Mouse (Mus musculus) ovary, postnatal 14 days (tissue): ENCODE data around the gene Ubiad1.
A peak's percentile ranks its signal among the peaks of the same experiment; 100 is the strongest.

Source experiments
- DNase-seq: peaks from one replicate; pipeline ENCODE4 v3.0.0; 2022; ENCODE audit warnings: low spot score

Gene Ubiad1

GRCm38 (mm10) chr4:148453707-148454106, 9.1 kb upstream of the Ubiad1 start:
- DNase-seq, result no peak

GRCm38 (mm10) chr4:148448853-148449245, 4.3 kb upstream of the Ubiad1 start:
- DNase-seq, result no peak

GRCm38 (mm10) chr4:148448179-148448852, 3.7 kb upstream of the Ubiad1 start, which contains the start of gene Mtor:
Gene Mtor (plus strand): TSS chr4:148448611.
- DNase-seq, result peak; percentile 76

DNA sequence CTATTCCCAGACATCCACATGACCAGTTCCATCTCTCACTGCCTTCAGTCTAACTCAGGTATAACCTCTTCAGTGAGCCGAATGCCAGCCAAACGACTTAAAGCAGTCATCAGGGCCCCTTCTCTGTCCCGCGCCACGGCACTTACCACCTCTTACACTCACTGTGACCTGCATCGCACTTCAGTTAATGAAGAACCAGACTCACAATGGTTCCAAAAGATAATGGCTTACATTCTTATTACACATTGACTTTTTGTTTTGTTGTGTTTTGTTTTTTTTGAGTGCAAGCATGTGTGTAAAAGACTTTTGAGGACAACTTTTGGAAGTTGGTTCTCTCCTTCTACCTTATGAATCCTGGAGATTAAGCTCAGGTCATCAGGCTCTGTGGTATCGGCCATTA, 2.0 kb downstream of the Ubiad1 start:
- DNase-seq, result no peak

DNA sequence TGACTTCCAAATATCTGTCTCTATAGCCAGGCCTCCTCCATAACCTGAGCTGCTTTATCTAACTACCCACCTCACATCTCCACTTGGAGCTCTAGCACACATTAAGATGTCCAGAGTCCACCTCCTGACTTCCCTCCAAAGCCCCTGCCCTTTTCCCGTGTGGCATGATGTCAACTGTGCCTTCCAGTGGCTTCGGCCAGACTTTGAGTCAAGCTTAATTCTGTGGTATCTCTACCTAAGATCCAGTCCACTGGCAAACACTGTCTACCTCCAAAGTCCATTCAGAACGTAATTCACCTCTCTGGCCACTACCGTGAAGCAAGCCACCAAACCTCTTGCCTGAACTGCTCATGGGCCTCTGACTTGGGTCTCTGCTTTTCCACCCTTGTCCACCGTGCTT, 2.6 kb downstream of the Ubiad1 start:
- DNase-seq, result no peak

GRCm38 (mm10) chr4:148435657-148436330, 8.8 kb downstream of the Ubiad1 start:
- no peak for DNase-seq

DNA sequence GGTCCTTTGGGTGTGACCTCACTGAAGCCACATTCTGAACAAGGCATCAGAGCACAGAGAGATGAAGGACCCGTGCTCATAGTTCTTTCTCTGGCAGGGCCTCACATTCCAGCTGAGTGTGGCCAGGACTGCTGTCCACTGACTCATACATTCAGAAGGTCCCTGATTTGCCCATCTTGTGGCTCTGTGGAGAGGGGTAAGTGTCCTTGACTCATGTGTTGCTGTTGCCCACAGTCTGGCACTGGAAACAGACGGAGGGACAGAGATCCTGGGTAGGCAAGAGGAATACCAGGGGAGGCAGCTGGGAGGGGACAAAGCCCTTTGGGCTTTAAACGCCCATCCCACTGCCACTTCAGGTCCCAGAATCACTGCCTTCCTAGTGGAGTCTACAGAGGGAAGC, 9.5 kb downstream of the Ubiad1 start:
- no peak for DNase-seq

DNA sequence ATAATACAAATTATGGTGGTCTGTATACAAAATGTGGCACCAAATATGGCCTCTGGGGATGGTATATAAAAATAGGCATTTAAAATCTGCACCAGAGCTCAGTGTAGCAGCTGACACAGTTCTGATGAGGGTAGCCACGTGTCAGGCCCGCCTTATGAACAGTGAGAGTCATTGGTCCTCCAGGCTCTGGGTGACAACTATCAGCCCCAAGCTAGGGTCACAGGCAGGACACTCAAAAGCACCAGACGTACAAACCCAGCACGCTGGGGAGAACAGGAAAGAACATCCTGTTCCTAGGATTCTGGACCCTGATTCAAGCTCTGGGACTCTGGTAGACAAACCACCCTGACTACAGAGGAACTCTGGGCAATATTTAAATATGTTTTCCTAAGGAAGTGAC, 10.0 kb downstream of the Ubiad1 start:
- no peak for DNase-seq

DNA sequence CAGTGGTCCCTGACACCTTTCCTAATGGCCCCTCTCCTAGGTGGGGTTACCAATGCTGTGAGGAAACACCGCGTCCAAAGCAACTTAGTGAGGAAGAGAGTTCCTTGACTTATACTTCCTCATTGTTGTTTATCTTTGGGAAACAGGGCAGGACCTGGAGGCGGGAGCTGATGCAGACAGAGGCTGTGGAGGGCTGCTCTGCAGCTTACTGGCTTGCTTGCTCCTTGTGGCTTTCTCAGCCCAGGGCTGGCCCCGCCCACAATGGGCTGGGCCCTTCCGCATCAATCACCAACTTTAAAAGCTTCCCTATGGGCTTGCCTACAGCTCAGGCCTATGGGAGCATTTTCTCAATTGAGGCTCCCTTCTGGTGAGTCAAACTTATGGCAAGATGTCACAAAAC, 10.8 kb downstream of the Ubiad1 start:
- no peak for DNase-seq

DNA sequence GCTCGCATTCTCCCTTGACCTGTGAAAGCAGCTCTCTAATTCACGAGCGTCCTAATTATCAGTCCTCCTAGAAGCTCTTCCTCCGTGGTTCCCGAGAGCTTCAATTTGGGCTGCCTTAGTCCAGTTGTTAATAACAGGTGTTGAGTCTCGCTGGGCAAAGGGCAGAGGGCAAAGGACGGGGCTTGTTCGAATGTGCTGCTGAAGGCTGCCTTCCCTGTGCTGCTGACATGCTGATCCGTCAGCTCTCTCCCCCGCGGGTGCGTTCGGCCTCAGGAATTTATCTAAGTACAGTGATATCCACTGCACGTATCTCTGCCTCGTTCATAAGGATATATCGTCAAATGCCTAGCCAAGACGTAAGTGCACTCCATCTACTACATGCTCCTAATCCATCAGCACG, 11.2 kb downstream of the Ubiad1 start:
- DNase-seq, result no peak

- no peak for DNase-seq
These were observed 12.1 kb downstream of the Ubiad1 start for GRCm38 (mm10) chr4:148432488-148432887.

- no peak for DNase-seq
These were observed 13.6 kb downstream of the Ubiad1 start for GRCm38 (mm10) chr4:148430880-148431519.

DNA sequence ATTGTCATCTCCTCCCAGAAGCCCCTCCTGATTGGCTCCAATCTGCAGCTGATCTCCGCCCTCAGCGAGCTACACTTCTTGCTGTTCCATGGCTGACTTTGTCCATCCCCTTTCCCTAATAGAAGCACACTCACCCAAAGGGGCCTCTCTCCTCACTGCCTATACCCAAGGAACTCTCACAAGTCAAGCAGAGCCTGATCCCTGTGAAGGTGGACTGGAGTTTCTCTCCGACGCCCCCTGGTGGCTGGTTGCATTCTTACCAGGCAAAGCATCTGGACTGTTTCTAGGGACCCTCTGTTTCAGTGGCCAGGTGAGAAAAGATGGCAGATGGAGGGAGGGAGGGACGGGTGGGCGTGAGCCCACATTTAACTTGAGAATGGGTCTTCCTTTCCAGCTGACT, 14.9 kb downstream of the Ubiad1 start:
- DNase-seq, result peak; percentile 49

DNA sequence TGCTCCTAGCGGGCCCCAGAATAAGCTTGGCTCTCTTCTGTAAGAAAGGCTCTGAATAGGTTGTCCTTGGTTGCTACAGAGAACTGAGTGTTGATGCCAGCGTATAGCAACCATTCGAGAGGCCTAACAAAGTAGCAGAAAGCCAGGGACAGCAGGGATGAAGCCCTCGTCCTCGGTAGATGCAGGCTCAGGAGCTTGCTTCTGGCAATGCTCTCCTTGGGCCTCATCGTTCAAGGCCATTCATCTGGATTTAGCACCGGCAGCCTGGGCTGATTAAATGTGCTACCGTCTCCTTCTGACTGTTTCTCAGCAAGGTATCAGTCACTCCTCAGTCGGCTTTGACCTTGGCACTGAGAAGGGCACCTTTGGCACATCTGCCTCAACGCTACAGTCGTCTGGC, 15.4 kb downstream of the Ubiad1 start:
- no peak for DNase-seq

- DNase-seq, result no peak
These were observed 16.0 kb downstream of the Ubiad1 start for GRCm38 (mm10) chr4:148428544-148428943.

DNA sequence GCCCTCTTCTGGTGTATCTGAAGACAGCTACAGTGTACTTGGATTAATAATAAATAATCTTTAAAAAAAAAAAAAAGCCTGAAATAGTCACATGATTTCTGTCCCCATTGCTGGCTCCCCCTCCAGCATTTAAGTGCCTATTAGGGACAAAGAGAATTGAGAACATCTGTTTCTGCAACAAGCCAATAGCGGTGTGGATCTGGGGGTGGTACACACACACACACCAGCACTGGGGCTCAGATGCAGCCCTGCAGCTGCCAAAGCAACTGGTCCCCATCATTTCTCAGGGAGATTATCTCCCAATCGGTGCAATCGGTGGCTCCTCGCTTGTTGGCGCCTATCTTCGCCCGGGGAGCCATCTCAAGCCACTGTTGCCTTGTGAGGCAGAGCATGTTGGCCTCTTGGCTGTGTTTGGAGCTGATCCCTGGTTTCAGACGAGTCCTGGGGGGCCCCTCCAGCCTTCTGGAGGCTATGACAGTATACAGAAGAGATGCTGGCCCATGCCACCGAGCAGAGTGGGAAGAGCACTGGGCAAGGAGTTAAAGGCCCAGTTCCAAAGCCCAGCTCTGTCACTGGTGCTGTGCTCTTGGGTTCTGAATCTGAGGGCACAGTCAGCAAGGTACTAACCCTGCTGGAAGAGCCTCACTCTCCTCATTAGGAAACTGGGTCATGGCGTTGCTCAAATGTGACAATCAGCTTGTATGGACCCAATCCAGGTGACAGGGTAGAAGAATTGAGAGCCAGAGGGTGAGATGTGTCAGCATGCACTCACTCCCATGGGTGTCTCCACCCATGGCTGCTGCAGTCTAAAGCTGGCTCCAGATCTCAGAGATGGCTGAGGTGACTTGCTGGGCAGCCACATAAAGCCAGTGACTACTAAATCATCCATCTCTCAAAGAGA, 17.4 kb downstream of the Ubiad1 start:
- no peak for DNase-seq

DNA sequence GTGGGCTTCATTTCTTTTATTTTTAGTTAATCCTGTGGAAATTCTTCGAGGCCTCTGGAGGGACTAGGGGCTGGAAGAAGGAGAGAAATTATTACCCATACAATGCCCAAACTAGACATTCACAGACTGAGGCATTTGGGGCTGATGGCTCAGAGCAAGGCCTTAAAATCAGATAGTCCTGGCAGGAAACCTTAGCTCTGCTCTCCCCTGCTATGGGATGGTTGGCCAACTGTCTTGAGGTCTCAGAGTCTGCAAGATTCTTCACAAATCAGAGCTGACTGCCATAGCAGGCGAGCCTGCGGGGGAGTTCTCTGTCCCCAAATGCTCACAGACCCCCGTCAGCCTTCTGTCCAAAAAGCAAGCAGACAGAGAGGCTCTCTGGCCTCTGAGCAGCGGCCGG, 27.0 kb downstream of the Ubiad1 start:
- DNase-seq, result no peak

- no peak for DNase-seq
These were observed 27.5 kb downstream of the Ubiad1 start for GRCm38 (mm10) chr4:148417074-148417526.

DNA sequence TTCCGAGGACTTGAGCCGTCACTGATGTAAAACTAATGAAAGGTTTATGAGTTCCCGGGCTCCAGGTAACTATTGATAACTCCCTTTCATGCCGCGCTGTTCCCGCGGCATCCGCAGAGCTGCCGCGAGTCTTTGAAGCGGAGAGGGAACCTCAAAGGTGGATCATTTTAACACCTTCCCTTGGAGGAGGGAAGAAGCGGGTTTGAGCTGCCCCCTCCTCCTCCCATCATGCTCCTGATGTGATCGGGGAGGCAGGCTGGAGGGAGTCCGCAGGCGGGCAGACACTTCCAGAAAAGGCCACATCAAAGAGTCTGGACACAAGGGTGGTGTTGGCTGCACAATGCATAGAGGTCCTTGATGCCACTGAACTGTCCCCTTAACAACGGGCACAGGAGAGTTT, 29.0 kb downstream of the Ubiad1 start:
- DNase-seq, result no peak

DNA sequence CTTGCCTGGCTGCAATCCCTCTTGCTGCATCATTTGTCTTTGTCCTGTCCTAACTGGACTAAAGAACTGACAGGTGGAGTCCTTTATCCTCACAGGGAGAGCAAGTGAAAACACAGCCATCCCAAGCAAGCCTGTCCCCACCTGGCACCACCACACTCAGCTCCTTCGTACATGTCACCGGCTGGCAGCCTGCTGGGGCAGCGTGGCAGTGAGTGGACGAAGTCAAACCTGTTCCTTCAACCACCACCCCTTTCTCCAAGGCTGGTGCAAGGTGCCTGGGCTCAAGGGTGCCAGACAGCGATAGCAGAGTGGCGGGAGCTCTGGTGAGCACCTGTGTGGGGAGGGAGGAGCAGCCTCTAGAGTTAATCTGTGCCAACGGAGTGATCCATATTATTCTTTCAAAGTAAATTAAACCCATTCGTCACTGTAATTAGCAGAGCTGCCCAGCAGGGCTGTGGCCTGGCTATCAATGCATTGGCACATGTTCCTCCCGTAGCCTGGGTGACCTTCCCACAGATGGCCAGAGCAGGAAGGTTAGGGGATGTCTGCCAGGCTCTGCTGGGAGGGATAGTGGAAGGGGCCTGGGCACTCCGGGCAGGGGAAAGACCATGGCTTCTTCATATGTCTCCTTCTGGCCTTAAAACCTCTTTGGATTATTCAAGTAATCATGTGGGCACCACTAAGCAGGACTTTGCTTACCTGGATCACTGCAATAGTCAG, 36.2 kb downstream of the Ubiad1 start:
- DNase-seq, result no peak

GRCm38 (mm10) chr4:148405255-148405788, 39.2 kb downstream of the Ubiad1 start:
- DNase-seq, result no peak
